Mouse (Mus musculus) liver, embryonic 12.5 days (tissue): ENCODE results near the gene Terf2. TPM values are rescaled to one million over a fixed set of nuclear protein-coding genes. Genes with fewer than 3 reads are reported as not detected.

Experiments used
- ATAC-seq: fragments of 200-750 bp; cut with Nextera tagmentation; 2 replicates; pipeline ENCODE4 v1.8.0; 2017; ENCODE audit warnings: moderate number of reproducible peaks, mild to moderate bottlenecking, moderate library complexity
- H3K27ac ChIP-seq: fragments of 300-500 bp; sonication (generic); 2 replicates; pipeline ENCODE4 v1.5.1; 2016; ENCODE audit warnings: mild to moderate bottlenecking
- H3K27me3 ChIP-seq: fragments of 300-500 bp; sonication (generic); replicated peaks from 2 replicates; pipeline ENCODE4 v1.6.1; 2016; ENCODE audit warnings: mild to moderate bottlenecking, moderate library complexity
- H3K36me3 ChIP-seq: fragments of 300-500 bp; sonication (generic); 2 replicates; pipeline ENCODE4 v1.6.1; 2016; ENCODE audit warnings: mild to moderate bottlenecking, moderate library complexity
- H3K4me1 ChIP-seq: fragments of 300-500 bp; sonication (generic); 2 replicates; pipeline ENCODE4 v1.6.1; 2016
- H3K4me2 ChIP-seq: fragments of 300-500 bp; sonication (generic); 2 replicates; pipeline ENCODE4 v1.6.1; 2016; ENCODE audit warnings: mild to moderate bottlenecking, moderate library complexity
- H3K4me3 ChIP-seq: fragments of 300-500 bp; sonication (generic); 2 replicates; pipeline ENCODE4 v1.5.1; 2016; ENCODE audit warnings: mild to moderate bottlenecking, moderate library complexity
- H3K9ac ChIP-seq: fragments of 300-500 bp; sonication (generic); 2 replicates; pipeline ENCODE4 v1.6.1; 2016; ENCODE audit warnings: mild to moderate bottlenecking, moderate library complexity
- H3K9me3 ChIP-seq: fragments of 300-500 bp; sonication (generic); replicated peaks from 2 replicates; pipeline ENCODE4 v1.6.1; 2016; ENCODE audit warnings: mild to moderate bottlenecking, moderate library complexity
- whole genome bisulfite sequencing: fragments of 180-500 bp; shearing (Covaris S2); methylation state at CpG from one replicate; pipeline ENCODE4 v1.1.7; 2016; ENCODE audit not compliant: insufficient replicate concordance; 5-methylcytosine and 5-hydroxymethylcytosine counted together
- polyA plus RNA-seq: library from polyadenylated mRNA; unstranded; fragments of >200 nt; fragmentation: Nextera tagmentation; extraction: Ambion mirVana; gene quantifications from 2 replicates; pipeline ENCODE4 v1.2.1, GENCODE M21; 2016

Terf2 gene
- polyA plus RNA-seq, 1 experiment from 2014 or later: 11.5 TPM

- 52% methylated on average over 8 of the region's 8 CpGs for WGBS
- no peak overlapping the region for H3K4me2 ChIP-seq
- H3K4me1 ChIP-seq: 0 out of 2 replicates have a peak, but pooled peaks cover 4% of the 10 kb centered on the region
- no peak overlapping the region for H3K27ac ChIP-seq
- no peaks in the 10 kb centered on the region for H3K27me3 ChIP-seq
- no peak overlapping the region for H3K9ac ChIP-seq
- H3K36me3 ChIP-seq: no peaks in the 10 kb centered on the region
- H3K9me3 ChIP-seq: no peaks in the 10 kb centered on the region
- H3K4me3 ChIP-seq: no peak overlapping the region
- peak; percentile 52 for ATAC-seq
These were observed 28.0 kb upstream of the Terf2 start for GRCm38 (mm10) chr8:107124343-107124742.

GRCm38 (mm10) chr8:107123063-107123614 lies 26.8 kb upstream of the Terf2 start:
- WGBS: 42% methylated on average over 9 of the region's 9 CpGs
- Histone ChIP-seq H3K9me3 (no peaks in the 10 kb centered on the region), H3K4me1 (0 out of 2 replicates have a peak, but pooled peaks cover 4% of the 10 kb centered on the region), H3K27me3 (no peaks in the 10 kb centered on the region), H3K9ac (no peak overlapping the region), H3K4me3 (no peak overlapping the region), H3K27ac (no peak overlapping the region), H3K36me3 (no peaks in the 10 kb centered on the region), H3K4me2 (no peak overlapping the region)
- ATAC-seq: no peak

DNA sequence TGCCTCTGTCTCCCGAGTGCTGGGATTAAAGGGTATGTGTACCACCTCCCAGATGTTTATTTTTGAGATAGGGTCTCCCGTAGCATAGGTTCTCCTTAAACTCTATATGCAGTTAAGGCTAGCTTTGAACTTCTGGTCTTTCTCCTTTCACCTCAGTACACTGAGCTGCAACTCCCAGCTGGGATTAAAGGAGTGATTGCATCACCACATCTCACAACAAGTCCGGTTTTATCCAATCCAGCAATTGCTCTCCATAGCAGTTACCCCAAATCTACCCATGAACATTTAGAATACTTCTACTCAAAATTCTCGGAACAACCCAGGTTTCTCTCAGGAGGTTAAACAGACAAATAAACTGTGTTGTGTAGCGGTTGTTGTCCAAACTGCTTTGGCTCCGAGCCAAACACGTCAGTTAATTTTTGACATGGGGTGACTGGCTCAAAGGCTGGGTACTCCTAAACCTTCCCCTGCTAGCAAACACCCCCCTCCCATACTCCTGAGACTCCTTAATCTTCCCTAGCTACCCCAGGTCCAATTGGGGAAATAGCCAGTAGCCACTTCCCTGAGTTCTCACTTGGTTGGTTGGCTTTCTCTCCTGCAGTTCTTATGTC lies 25.4 kb upstream of the Terf2 start:
- no peak for ATAC-seq
- Histone ChIP-seq H3K9ac (no peak overlapping the region), H3K4me2 (no peak overlapping the region), H3K4me3 (no peak overlapping the region), H3K36me3 (no peaks in the 10 kb centered on the region), H3K9me3 (no peaks in the 10 kb centered on the region), H3K4me1 (peaks cover 6% of the 10 kb centered on the region), H3K27me3 (no peaks in the 10 kb centered on the region), H3K27ac (no peak overlapping the region)
- 70% methylated on average over 7 of the region's 7 CpGs for WGBS

GRCm38 (mm10) chr8:107120806-107121205 lies 24.5 kb upstream of the Terf2 start:
- peaks cover 13% of the 10 kb centered on the region for H3K4me1 ChIP-seq
- H3K9me3 ChIP-seq: no peaks in the 10 kb centered on the region
- no peak for ATAC-seq
- H3K36me3 ChIP-seq: no peaks in the 10 kb centered on the region
- no peak overlapping the region for H3K9ac ChIP-seq
- no peak overlapping the region for H3K4me2 ChIP-seq
- no peaks in the 10 kb centered on the region for H3K27me3 ChIP-seq
- no peak overlapping the region for H3K27ac ChIP-seq
- H3K4me3 ChIP-seq: no peak overlapping the region

- Histone ChIP-seq H3K36me3 (no peaks in the 10 kb centered on the region), H3K9ac (no peak overlapping the region), H3K9me3 (no peaks in the 10 kb centered on the region), H3K4me3 (no peak overlapping the region), H3K4me1 (peaks cover 23% of the 10 kb centered on the region), H3K27me3 (no peaks in the 10 kb centered on the region), H3K4me2 (no peak overlapping the region), H3K27ac (no peak overlapping the region)
- ATAC-seq: no peak
- 65% methylated on average over 9 of the region's 9 CpGs for WGBS
These were observed 23.1 kb upstream of the Terf2 start for GRCm38 (mm10) chr8:107119412-107119811.

DNA sequence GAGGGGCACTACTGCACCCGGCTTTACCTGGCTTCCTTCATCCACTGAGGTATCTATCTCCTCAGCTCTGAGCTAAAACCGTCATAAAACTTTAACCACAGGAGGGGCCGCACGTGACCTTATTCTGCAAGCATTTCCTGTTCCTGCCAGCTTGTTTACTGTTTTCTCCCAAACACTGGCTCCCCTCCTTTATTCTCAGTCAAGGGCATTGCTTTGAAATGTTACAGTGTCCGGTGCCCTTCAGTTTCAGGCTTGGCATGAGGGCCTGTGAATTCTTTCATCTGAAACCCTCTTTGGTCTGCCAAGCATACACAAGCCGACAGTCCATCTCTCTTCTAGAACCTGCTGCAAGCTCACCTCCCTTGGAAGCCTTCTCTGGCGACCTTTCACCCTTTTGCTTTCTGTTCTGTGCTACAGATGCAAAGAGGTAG lies 22.5 kb upstream of the Terf2 start:
- 31% methylated on average over 7 of the region's 7 CpGs for WGBS
- no peak overlapping the region for H3K4me2 ChIP-seq
- H3K9me3 ChIP-seq: no peaks in the 10 kb centered on the region
- H3K9ac ChIP-seq: no peak overlapping the region
- no peak overlapping the region for H3K4me3 ChIP-seq
- no peaks in the 10 kb centered on the region for H3K27me3 ChIP-seq
- peaks cover 22% of the 10 kb centered on the region for H3K4me1 ChIP-seq
- no peak for ATAC-seq
- H3K36me3 ChIP-seq: no peaks in the 10 kb centered on the region
- no peak overlapping the region for H3K27ac ChIP-seq

- Histone ChIP-seq H3K27ac (no peak overlapping the region), H3K4me1 (peaks cover 22% of the 10 kb centered on the region), H3K4me3 (no peak overlapping the region), H3K27me3 (no peaks in the 10 kb centered on the region), H3K36me3 (no peaks in the 10 kb centered on the region), H3K9me3 (no peaks in the 10 kb centered on the region), H3K9ac (no peak overlapping the region), H3K4me2 (no peak overlapping the region)
- ATAC-seq: no peak
- 37% methylated on average over 2 of the region's 2 CpGs for WGBS
These were observed 20.7 kb upstream of the Terf2 start for GRCm38 (mm10) chr8:107117019-107117418.

GRCm38 (mm10) chr8:107116023-107116422 lies 19.7 kb upstream of the Terf2 start:
- Histone ChIP-seq H3K27ac (no peak overlapping the region), H3K9ac (no peak overlapping the region), H3K4me2 (no peak overlapping the region), H3K27me3 (no peaks in the 10 kb centered on the region), H3K36me3 (no peaks in the 10 kb centered on the region), H3K9me3 (no peaks in the 10 kb centered on the region), H3K4me3 (no peak overlapping the region), H3K4me1 (peaks cover 22% of the 10 kb centered on the region)
- ATAC-seq: no peak
- WGBS: 17% methylated on average over 11 of the region's 11 CpGs

GRCm38 (mm10) chr8:107115008-107115320 lies 18.6 kb upstream of the Terf2 start:
- Histone ChIP-seq H3K4me1 (peaks cover 22% of the 10 kb centered on the region), H3K4me2 (peak overlapping the region; percentile 38), H3K27me3 (no peaks in the 10 kb centered on the region), H3K9me3 (no peaks in the 10 kb centered on the region), H3K4me3 (no peak overlapping the region), H3K27ac (no peak overlapping the region), H3K9ac (no peak overlapping the region), H3K36me3 (no peaks in the 10 kb centered on the region)
- 40% methylated on average over 10 of the region's 10 CpGs for WGBS
- ATAC-seq: no peak; the same call in 1 of the 2 replicates

DNA sequence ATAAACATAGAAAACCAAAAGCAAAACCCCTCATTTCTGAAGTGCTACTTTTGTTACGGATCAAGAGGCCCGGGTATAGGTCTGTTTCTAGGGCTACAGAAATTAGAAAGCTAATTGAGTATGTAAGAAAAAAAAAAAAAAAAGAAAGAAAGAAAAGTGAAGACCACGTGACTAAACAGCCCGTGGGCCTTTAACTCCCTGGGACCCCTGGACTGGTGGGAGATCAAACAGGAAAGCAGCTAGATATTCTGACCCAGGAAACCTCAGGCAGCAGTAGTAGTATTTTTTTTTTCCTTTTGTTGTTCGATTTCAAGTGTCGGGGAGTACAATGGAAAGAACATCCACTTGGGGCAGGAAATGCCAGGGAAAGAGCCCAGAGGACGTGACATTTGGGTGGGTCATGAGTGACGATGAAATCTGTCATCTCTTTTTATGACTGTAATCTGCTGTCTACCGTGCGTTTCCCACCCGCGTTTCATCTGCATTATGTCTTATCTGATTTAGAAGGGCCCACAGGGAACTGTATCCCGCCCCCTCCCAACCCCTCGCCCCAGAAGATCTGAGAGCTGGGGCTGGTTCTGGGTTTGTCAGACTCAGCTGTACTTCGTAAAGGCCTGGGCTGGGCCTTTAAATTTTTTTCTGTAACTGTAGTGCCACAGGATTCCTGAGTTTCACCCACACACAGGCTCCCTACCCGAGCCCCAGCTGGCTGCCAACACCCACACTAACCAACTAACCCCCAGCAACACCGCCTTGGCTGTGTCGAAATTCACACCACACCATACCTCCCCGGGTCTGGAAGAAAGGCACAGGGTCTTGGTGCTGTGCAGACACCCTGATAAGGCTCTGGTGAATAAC lies 18.0 kb upstream of the Terf2 start:
- Histone ChIP-seq H3K4me2 (peak overlapping the region; percentile 38), H3K9ac (no peak overlapping the region), H3K36me3 (no peaks in the 10 kb centered on the region), H3K9me3 (no peaks in the 10 kb centered on the region), H3K27me3 (no peaks in the 10 kb centered on the region), H3K4me3 (no peak overlapping the region), H3K4me1 (peaks cover 22% of the 10 kb centered on the region), H3K27ac (no peak overlapping the region)
- ATAC-seq: peak; percentile 39
- WGBS: 32% methylated on average over 19 of the region's 19 CpGs

DNA sequence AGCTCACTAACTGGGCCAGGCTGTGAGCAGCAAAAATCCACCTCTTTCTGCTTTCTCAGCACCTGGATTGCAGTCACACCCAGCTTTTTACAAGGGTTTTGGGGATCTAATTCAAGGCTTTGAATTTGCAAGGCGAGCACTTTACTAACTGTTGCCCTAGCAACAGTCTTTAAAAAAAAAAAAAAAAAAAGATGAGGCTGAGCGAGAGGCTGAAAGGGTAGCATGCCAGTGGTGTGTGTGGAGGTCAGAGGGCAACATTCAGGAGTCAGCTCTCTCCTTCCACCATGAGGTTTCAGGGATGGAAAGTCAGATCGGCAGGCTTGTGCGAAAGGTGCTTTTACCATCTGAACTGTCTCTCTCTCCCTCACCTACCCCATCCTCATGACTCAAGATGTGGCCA lies 16.9 kb upstream of the Terf2 start:
- Histone ChIP-seq H3K4me3 (no peak overlapping the region), H3K4me2 (no peak overlapping the region), H3K36me3 (no peaks in the 10 kb centered on the region), H3K9me3 (no peaks in the 10 kb centered on the region), H3K9ac (no peak overlapping the region), H3K4me1 (peaks cover 22% of the 10 kb centered on the region), H3K27me3 (no peaks in the 10 kb centered on the region), H3K27ac (no peak overlapping the region)
- WGBS: 73% methylated on average over 4 of the region's 4 CpGs
- ATAC-seq: no peak

DNA sequence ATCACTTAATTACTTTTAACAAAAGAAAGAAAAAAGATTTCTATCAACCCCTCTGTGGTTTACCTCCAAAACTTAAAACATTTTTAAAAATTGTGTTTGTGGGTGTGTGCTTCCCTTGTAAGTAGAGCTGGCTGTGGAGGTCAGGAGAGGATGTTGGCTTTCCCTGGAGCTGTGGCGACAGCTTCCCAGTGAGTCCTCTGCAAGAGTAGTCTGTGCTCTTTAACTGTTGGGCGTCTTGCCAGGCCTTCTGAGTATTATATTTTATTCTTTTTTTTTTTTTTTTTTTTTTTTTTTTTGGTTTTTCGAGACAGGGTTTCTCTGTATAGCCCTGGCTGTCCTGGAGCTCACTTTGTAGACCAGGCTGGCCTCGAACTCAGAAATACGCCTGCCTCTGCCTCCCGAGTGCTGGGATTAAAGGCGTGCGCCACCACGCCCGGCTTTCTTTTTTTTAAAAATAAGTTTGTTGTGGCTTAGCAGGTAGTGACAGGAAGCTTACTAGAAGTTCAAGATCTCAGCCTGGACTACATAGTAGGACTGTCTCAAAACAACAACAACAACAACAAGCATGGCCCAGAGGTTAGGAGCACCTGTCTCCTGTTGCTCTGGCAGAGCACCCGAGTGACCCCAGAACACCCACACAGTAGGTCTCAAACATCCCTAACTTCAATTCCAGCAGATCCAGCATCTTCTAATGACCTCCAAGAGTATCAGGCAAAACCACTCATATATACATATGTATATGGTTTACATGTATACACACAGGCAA lies 15.2 kb upstream of the Terf2 start:
- Histone ChIP-seq H3K4me2 (no peak overlapping the region), H3K27me3 (no peaks in the 10 kb centered on the region), H3K9ac (no peak overlapping the region), H3K27ac (no peak overlapping the region), H3K36me3 (no peaks in the 10 kb centered on the region), H3K4me1 (peaks cover 17% of the 10 kb centered on the region), H3K4me3 (no peak overlapping the region), H3K9me3 (no peaks in the 10 kb centered on the region)
- no peak for ATAC-seq
- WGBS: 80% methylated on average over 10 of the region's 11 CpGs
